Mouse (Mus musculus) small intestine, adult 2 months (tissue): Measurements from ENCODE around the gene Ankrd22.

ENCODE experiments used
- CTCF ChIP-seq: fragments of 200-500 bp; IDR thresholded peaks from 2 replicates; pipeline ENCODE4 v1.5.1; 2012; ENCODE audit warnings: low read depth, mild to moderate bottlenecking, control low read depth, inconsistent platforms, low read length, moderate library complexity, mixed read lengths; ENCODE audit not compliant: insufficient replicate concordance, insufficient read length; ENCODE audit errors: extremely low read depth
- POLR2A ChIP-seq: fragments of 200-500 bp; IDR thresholded peaks from 2 replicates; pipeline ENCODE4 v1.6.1; 2012; ENCODE audit warnings: low read depth, mild to moderate bottlenecking, control low read depth, inconsistent platforms, low read length, moderate library complexity

GRCm38 (mm10) chr19:34174004-34174403 is 8.2 kb upstream of the Ankrd22 start:
- TF ChIP-seq CTCF (no peak), POLR2A (no peak)
